Mouse (Mus musculus): ENCODE results near the gene Ryr1. TPM values are rescaled to one million over a fixed set of nuclear protein-coding genes. Genes with fewer than 3 reads are reported as not detected.

Gene Ryr1
- polyA plus RNA-seq, 1 experiment: 0.02 TPM

GRCm38 (mm10) chr7:29155196-29155837 is 30.3 kb upstream of the Ryr1 start:
- TF ChIP-seq GATA1 (IDR thresholded peaks at IDR 0.05; ENCODE audit: low read length): no peak

GRCm38 (mm10) chr7:29154018-29154720 is 29.2 kb upstream of the Ryr1 start:
- no peak for TF ChIP-seq GATA1 (IDR thresholded peaks at IDR 0.05; ENCODE audit: low read length)

- no peak for TF ChIP-seq GATA1 (IDR thresholded peaks at IDR 0.05; ENCODE audit: low read length)
These were observed 26.5 kb upstream of the Ryr1 start for GRCm38 (mm10) chr7:29151486-29151885.

- no peak for TF ChIP-seq GATA1 (IDR thresholded peaks at IDR 0.05; ENCODE audit: low read length)
These were observed 23.8 kb upstream of the Ryr1 start for GRCm38 (mm10) chr7:29148771-29149170.

GRCm38 (mm10) chr7:29146625-29147367 is 21.8 kb upstream of the Ryr1 start:
- TF ChIP-seq GATA1 (IDR thresholded peaks at IDR 0.05; ENCODE audit: low read length): no peak

- no peak for TF ChIP-seq GATA1 (IDR thresholded peaks at IDR 0.05; ENCODE audit: low read length)
These were observed 19.0 kb upstream of the Ryr1 start for GRCm38 (mm10) chr7:29144006-29144405.

GRCm38 (mm10) chr7:29141416-29141815 is 16.4 kb upstream of the Ryr1 start:
- TF ChIP-seq GATA1 (IDR thresholded peaks at IDR 0.05; ENCODE audit: low read length): no peak

GRCm38 (mm10) chr7:29137429-29137828 is 12.4 kb upstream of the Ryr1 start:
- TF ChIP-seq GATA1 (IDR thresholded peaks at IDR 0.05; ENCODE audit: low read length): no peak

- no peak for TF ChIP-seq GATA1 (IDR thresholded peaks at IDR 0.05; ENCODE audit: low read length)
These were observed 9.9 kb upstream of the Ryr1 start, which contains the start of gene Rasgrp4 for GRCm38 (mm10) chr7:29134693-29135386. Gene Rasgrp4, plus strand, starts transcription at chr7:29134851.

GRCm38 (mm10) chr7:29134230-29134629 is 9.3 kb upstream of the Ryr1 start:
- no peak for TF ChIP-seq GATA1 (IDR thresholded peaks at IDR 0.05; ENCODE audit: low read length)

- TF ChIP-seq GATA1 (IDR thresholded peaks at IDR 0.05; ENCODE audit: low read length): no peak
These were observed 3.7 kb upstream of the Ryr1 start for GRCm38 (mm10) chr7:29128725-29129124.

- TF ChIP-seq GATA1 (IDR thresholded peaks at IDR 0.05; ENCODE audit: low read length): no peak
These were observed 1.4 kb upstream of the Ryr1 start for GRCm38 (mm10) chr7:29126173-29126915.

GRCm38 (mm10) chr7:29123531-29124358 is 1.2 kb downstream of the Ryr1 start:
- TF ChIP-seq GATA1 (IDR thresholded peaks at IDR 0.05; ENCODE audit: low read length): no peak

- no peak for TF ChIP-seq GATA1 (IDR thresholded peaks at IDR 0.05; ENCODE audit: low read length)
These were observed 2.2 kb downstream of the Ryr1 start for GRCm38 (mm10) chr7:29122821-29123220.
